ENCODE assay signal across 8 mouse cellular contexts in the genomic region with DNA sequence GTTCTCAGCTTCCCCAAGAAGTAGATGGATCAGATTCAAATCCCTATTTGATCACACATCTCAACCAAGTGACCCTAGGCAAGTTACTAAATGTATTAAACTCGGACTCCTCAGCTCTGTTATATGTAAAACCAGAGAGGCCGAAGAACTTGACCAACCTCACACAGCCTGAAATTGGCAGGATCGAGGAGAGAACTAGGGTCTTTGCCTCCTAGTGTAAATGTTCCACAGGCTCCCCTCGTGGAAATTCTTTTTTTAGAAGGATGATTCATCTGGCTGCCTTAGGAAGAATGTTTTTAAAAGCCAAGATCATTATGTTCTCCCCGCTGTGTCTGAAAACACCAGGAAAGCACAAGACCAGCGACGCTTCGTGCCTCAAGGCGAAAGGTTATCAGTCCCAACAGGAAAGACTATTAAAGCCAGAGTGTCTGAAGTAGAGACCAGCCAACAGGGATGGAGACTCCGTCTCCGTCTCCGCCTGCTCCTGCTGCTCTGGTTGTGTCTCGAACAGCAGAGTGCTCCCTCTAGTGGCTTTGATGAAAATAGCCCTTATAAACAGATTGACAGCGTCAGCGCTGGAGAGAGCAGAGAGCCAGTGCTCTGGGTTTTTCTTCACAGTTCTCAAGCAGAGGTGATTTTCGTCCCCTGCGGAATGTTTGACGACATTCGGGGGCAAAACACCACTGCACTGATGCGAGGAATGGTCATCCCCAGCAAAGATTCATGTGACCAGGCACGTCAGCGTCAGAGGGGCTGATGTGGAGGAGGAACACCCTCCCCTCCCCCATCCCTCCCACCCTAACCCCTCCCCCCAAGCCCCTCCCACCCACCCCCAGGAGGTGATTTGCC. TPM values are rescaled to one million over a fixed set of nuclear protein-coding genes. Genes with fewer than 3 reads are reported as not detected.
DNase-seq lines count a peak whose midpoint lies in the region; ATAC-seq lines count a peak whose summit lies in the region.

No protein-coding gene starts in this region.

- no peaks in the 10 kb centered on the region for H3K4me1 ChIP-seq in embryonic facial prominence, embryonic 12.5 days
- peaks cover 8% of the 10 kb centered on the region; the same call in 1 of the 2 replicates for H3K4me1 ChIP-seq in limb, embryonic 10.5 days
- no peaks in the 10 kb centered on the region; the same call in 1 of the 2 replicates for H3K4me1 ChIP-seq in midbrain, embryonic 12.5 days

- peak overlapping the region; percentile 40; the same call in 1 of the 2 replicates for H3K9ac ChIP-seq in embryonic facial prominence, embryonic 12.5 days
- 0 out of 2 replicates have a peak overlapping the region, but pooled peaks have one; percentile 31 for H3K9ac ChIP-seq in midbrain, embryonic 12.5 days (replicated peaks)

- ATAC-seq in embryonic facial prominence, embryonic 12.5 days (ENCODE audit: insufficient number of reproducible peaks, insufficient read depth, low FRiP score, low TSS enrichment): peak; percentile 91
- ATAC-seq in midbrain, embryonic 12.5 days (ENCODE audit: low FRiP score, low read depth): peak; percentile 95

- H3K36me3 ChIP-seq in embryonic facial prominence, embryonic 12.5 days: no peaks in the 10 kb centered on the region
- H3K36me3 ChIP-seq in limb, embryonic 10.5 days: no peaks in the 10 kb centered on the region
- no peaks in the 10 kb centered on the region for H3K36me3 ChIP-seq in midbrain, embryonic 12.5 days

- 0 out of 2 replicates have a peak overlapping the region, but pooled peaks have one; percentile 11 for H3K27ac ChIP-seq in embryonic facial prominence, embryonic 12.5 days
- H3K27ac ChIP-seq in limb, embryonic 10.5 days: peak overlapping the region; percentile 71
- H3K27ac ChIP-seq in midbrain, embryonic 12.5 days (replicated peaks): no peak overlapping the region

- peak overlapping the region; percentile 47 for H3K4me2 ChIP-seq in embryonic facial prominence, embryonic 12.5 days (replicated peaks)
- H3K4me2 ChIP-seq in midbrain, embryonic 12.5 days (replicated peaks): peak overlapping the region; percentile 48

- H3K9me3 ChIP-seq in embryonic facial prominence, embryonic 12.5 days: no peaks in the 10 kb centered on the region
- no peaks in the 10 kb centered on the region for H3K9me3 ChIP-seq in limb, embryonic 10.5 days (replicated peaks)
- H3K9me3 ChIP-seq in midbrain, embryonic 12.5 days: no peaks in the 10 kb centered on the region

- WGBS in embryonic facial prominence, embryonic 12.5 days: 12% methylated on average over 22 of the region's 22 CpGs
- 15% methylated on average over 22 of the region's 22 CpGs for WGBS in limb, embryonic 10.5 days
- 14% methylated on average over 22 of the region's 22 CpGs for WGBS in midbrain, embryonic 12.5 days

- no peaks in the 10 kb centered on the region for H3K27me3 ChIP-seq in embryonic facial prominence, embryonic 12.5 days
- H3K27me3 ChIP-seq in limb, embryonic 10.5 days (ENCODE audit: low read depth, poor library complexity, severe bottlenecking): no peaks in the 10 kb centered on the region
- H3K27me3 ChIP-seq in midbrain, embryonic 12.5 days: no peaks in the 10 kb centered on the region

- peak; percentile 92 for DNase-seq in 3T3-L1 (ENCODE audit: low read depth, low spot score)
- DNase-seq in adrenal gland, postnatal 14 days: peak; percentile 79
- DNase-seq in heart, adult 18-20 months: peak; percentile 87 to 94
- peak; percentile 69 for DNase-seq in kidney, adult 18-20 months
- DNase-seq in limb, embryonic 10.5 days (ENCODE audit: low spot score): peak; percentile 72
- peak; percentile 40 for DNase-seq in spleen, adult 12 weeks (ENCODE audit: low spot score)

- peak overlapping the region; percentile 35 for H3K4me3 ChIP-seq in embryonic facial prominence, embryonic 12.5 days
- peak overlapping the region; percentile 45 for H3K4me3 ChIP-seq in limb, embryonic 10.5 days
- H3K4me3 ChIP-seq in midbrain, embryonic 12.5 days: peak overlapping the region; percentile 38

RNA-seq across cellular contexts. Expression of gene Zbtb38, which starts 6.3 kb away (rescaled TPM):
- total RNA-seq in adrenal gland, postnatal 14 days (2021): 41.5 and 52.1 TPM in 2 replicates
- polyA plus RNA-seq in embryonic facial prominence, embryonic 12.5 days (2016; fragmentation: Nextera tagmentation; extraction: Ambion mirVana): 10.5 and 12.3 TPM in 2 replicates
- 10 to 100 TPM; 34.7 to 42.9 TPM for total RNA-seq in heart, adult 18-20 months (2021)
- polyA plus RNA-seq in limb, embryonic 10.5 days (2016; fragmentation: Nextera tagmentation; extraction: Ambion mirVana): 6.4 and 8.1 TPM in 2 replicates
- polyA plus RNA-seq in midbrain, embryonic 12.5 days (2016; fragmentation: Nextera tagmentation; extraction: Ambion mirVana): 17.7 and 19.4 TPM in 2 replicates

Comparison
In these comparisons a context has a peak if more than half of its experiments do, and no peak if none do; other contexts are left out.
1. DNase-seq: peak in every context shown above with its lines; median percentile 92 in 3T3-L1; 90 in heart, adult 18-20 months; 79 in adrenal gland, postnatal 14 days; 72 in limb, embryonic 10.5 days; 69 in kidney, adult 18-20 months; 40 in spleen, adult 12 weeks.